Mouse (Mus musculus) intestine, embryonic 15.5 days (tissue): ENCODE measurements around the gene Olfr1250. TPM values are rescaled to one million over a fixed set of nuclear protein-coding genes. Genes with fewer than 3 reads are reported as not detected.
"Not testable (repeated sequence)": the region's sequence is repeated elsewhere in the genome, so short reads cannot be mapped to it uniquely, and the experiment has no call there.

Experiments used
- ATAC-seq: fragments of 200-750 bp; cut with Nextera tagmentation; 2 replicates; pipeline ENCODE4 v1.8.0; 2017; ENCODE audit warnings: moderate TSS enrichment, moderate library complexity
- H3K27ac ChIP-seq: fragments of 300-500 bp; sonication (generic); 2 replicates; pipeline ENCODE4 v1.5.1; 2015; ENCODE audit warnings: mild to moderate bottlenecking, inconsistent platforms
- H3K27me3 ChIP-seq: fragments of 300-500 bp; sonication (generic); replicated peaks from 2 replicates; pipeline ENCODE4 v1.6.1; 2015; ENCODE audit warnings: inconsistent platforms
- H3K36me3 ChIP-seq: fragments of 300-500 bp; sonication (generic); 2 replicates; pipeline ENCODE4 v1.6.1; 2015; ENCODE audit warnings: inconsistent platforms
- H3K4me1 ChIP-seq: fragments of 300-500 bp; sonication (generic); replicated peaks from 2 replicates; pipeline ENCODE4 v1.6.1; 2015; ENCODE audit warnings: inconsistent platforms
- H3K4me2 ChIP-seq: fragments of 300-500 bp; sonication (generic); replicated peaks from 2 replicates; pipeline ENCODE4 v1.6.1; 2015; ENCODE audit warnings: mild to moderate bottlenecking, inconsistent platforms
- H3K4me3 ChIP-seq: fragments of 300-500 bp; sonication (generic); replicated peaks from 2 replicates; pipeline ENCODE4 v1.5.1; 2015; ENCODE audit warnings: inconsistent platforms
- H3K9ac ChIP-seq: fragments of 300-500 bp; sonication (generic); 2 replicates; pipeline ENCODE4 v1.6.1; 2015; ENCODE audit warnings: inconsistent platforms
- H3K9me3 ChIP-seq: fragments of 300-500 bp; sonication (generic); 2 replicates; pipeline ENCODE4 v1.6.1; 2016; ENCODE audit warnings: inconsistent platforms
- WGBS: fragments of 180-500 bp; shearing (Covaris S2); methylation state at CpG from one replicate; pipeline ENCODE4 v1.1.7; 2015; 5-methylcytosine and 5-hydroxymethylcytosine counted together
- polyA plus RNA-seq: library from polyadenylated mRNA; unstranded; fragments of >200 nt; fragmentation: Nextera tagmentation; extraction: Ambion mirVana; gene quantifications from 2 replicates; pipeline ENCODE4 v1.2.1, GENCODE M21; 2015

The Olfr1250 gene
- not detected in 2 replicates for polyA plus RNA-seq

- Histone ChIP-seq H3K4me1 (no peaks in the 10 kb centered on the region), H3K4me3 (no peak within 1 kb of the TSS), H3K9ac (no peak within 1 kb of the TSS), H3K27me3 (no peaks in the 10 kb centered on the region), H3K27ac (no peak within 1 kb of the TSS), H3K4me2 (no peak within 1 kb of the TSS), H3K9me3 (no peaks in the 10 kb centered on the region), H3K36me3 (no peaks in the 10 kb centered on the region)
- no peak for ATAC-seq
These were observed at the start of gene Olfr1250 for GRCm38 (mm10) chr2:89661367-89661766. TSS of gene Olfr1250 (minus strand) at chr2:89661467.

- no peaks in the 10 kb centered on the region for H3K36me3 ChIP-seq
- WGBS, result 76% methylated on average over 6 of the region's 6 CpGs
- H3K27me3 ChIP-seq, result no peaks in the 10 kb centered on the region
- no peak overlapping the region for H3K4me3 ChIP-seq
- ATAC-seq, result no peak
- H3K9me3 ChIP-seq, result no peaks in the 10 kb centered on the region
- H3K27ac ChIP-seq, result no peak overlapping the region
- no peak overlapping the region for H3K9ac ChIP-seq
- H3K4me1 ChIP-seq, result no peaks in the 10 kb centered on the region
- no peak overlapping the region for H3K4me2 ChIP-seq
These were observed 30.7 kb upstream of the Olfr1250 start for GRCm38 (mm10) chr2:89691980-89692379.

- ATAC-seq, result no peak
- Histone ChIP-seq H3K9ac (no peak within 1 kb of the TSS), H3K36me3 (no peaks in the 10 kb centered on the region), H3K4me3 (no peak within 1 kb of the TSS), H3K27me3 (no peaks in the 10 kb centered on the region), H3K27ac (no peak within 1 kb of the TSS), H3K9me3 (no peaks in the 10 kb centered on the region), H3K4me1 (no peaks in the 10 kb centered on the region), H3K4me2 (no peak within 1 kb of the TSS)
These were observed 10.6 kb upstream of the Olfr1250 start, which contains the start of gene Olfr1251 for GRCm38 (mm10) chr2:89671836-89672235. TSS of gene Olfr1251 (minus strand) at chr2:89671936.

- ATAC-seq, result no peak
- 84% methylated on average over 2 of the region's 2 CpGs for WGBS
These were observed 26.4 kb downstream of the Olfr1250 start, which contains the start of gene Olfr1249 for GRCm38 (mm10) chr2:89634883-89635282. TSS of gene Olfr1249 (minus strand) at chr2:89634983.

GRCm38 (mm10) chr2:89618145-89618544 is 43.1 kb downstream of the Olfr1250 start, which contains the start of gene Olfr1248:
TSS of gene Olfr1248 (minus strand) at chr2:89618245.
- not testable (repeated sequence) for H3K27ac ChIP-seq, H3K4me1 ChIP-seq, H3K27me3 ChIP-seq, H3K4me3 ChIP-seq, H3K4me2 ChIP-seq, H3K36me3 ChIP-seq, H3K9me3 ChIP-seq, H3K9ac ChIP-seq, ATAC-seq
- WGBS, result 97% methylated on average over 1 of the region's 1 CpGs

More at GRCm38 (mm10) chr2:89634883-89635282, 26.4 kb downstream of the Olfr1250 start, which contains the start of gene Olfr1249:
- Histone ChIP-seq H3K9ac (no peak within 1 kb of the TSS), H3K4me2 (no peak within 1 kb of the TSS), H3K9me3 (no peaks in the 10 kb centered on the region), H3K36me3 (no peaks in the 10 kb centered on the region), H3K4me3 (no peak within 1 kb of the TSS), H3K4me1 (no peaks in the 10 kb centered on the region), H3K27ac (no peak within 1 kb of the TSS), H3K27me3 (no peaks in the 10 kb centered on the region)

GRCm38 (mm10) chr2:89614030-89614429 is 47.2 kb downstream of the Olfr1250 start, which contains the start of gene Olfr1247:
TSS of gene Olfr1247 (minus strand) at chr2:89614130.
- ATAC-seq, result no peak
- H3K4me1 ChIP-seq, result no peaks in the 10 kb centered on the region
- no peak within 1 kb of the TSS for H3K4me3 ChIP-seq
- no peak within 1 kb of the TSS for H3K4me2 ChIP-seq
- WGBS, result 90% methylated on average over 2 of the region's 2 CpGs
- H3K9ac ChIP-seq, result no peak within 1 kb of the TSS
- H3K27ac ChIP-seq, result no peak within 1 kb of the TSS
- H3K27me3 ChIP-seq, result no peaks in the 10 kb centered on the region
- no peaks in the 10 kb centered on the region for H3K36me3 ChIP-seq
- H3K9me3 ChIP-seq, result no peaks in the 10 kb centered on the region

Other genes with a start within 250 kb of the Olfr1250 start
- not detected in 2 replicates for gene Olfr1239, start 241.1 kb downstream of the Olfr1250 start, polyA plus RNA-seq
- not detected in 2 replicates for gene Olfr1240, start 218.5 kb downstream of the Olfr1250 start, polyA plus RNA-seq
- gene Olfr1241, start 174.3 kb downstream of the Olfr1250 start, polyA plus RNA-seq, result not detected in 2 replicates
- gene Olfr1242, start 163.1 kb downstream of the Olfr1250 start, polyA plus RNA-seq, result not detected in 2 replicates
- gene Olfr1243, start 130.0 kb downstream of the Olfr1250 start, polyA plus RNA-seq, result not detected in 2 replicates
- gene Olfr1245, start 83.0 kb downstream of the Olfr1250 start, polyA plus RNA-seq, result not detected in 2 replicates
- gene Olfr1246, start 68.3 kb downstream of the Olfr1250 start, polyA plus RNA-seq, result not detected in 2 replicates
- not detected in 2 replicates for gene Olfr1247, start 47.3 kb downstream of the Olfr1250 start, polyA plus RNA-seq
- gene Olfr1248, start 43.2 kb downstream of the Olfr1250 start, polyA plus RNA-seq, result not detected in 2 replicates
- gene Olfr1249, start 26.5 kb downstream of the Olfr1250 start, polyA plus RNA-seq, result not detected in 2 replicates
- gene Olfr1251, start 10.5 kb upstream of the Olfr1250 start, polyA plus RNA-seq, result not detected in 2 replicates
- not detected in 2 replicates for gene Olfr1252, start 63.5 kb upstream of the Olfr1250 start, polyA plus RNA-seq
- gene Olfr1253, start 95.6 kb upstream of the Olfr1250 start, polyA plus RNA-seq, result not detected in 2 replicates
- gene Olfr1254, start 132.2 kb upstream of the Olfr1250 start, polyA plus RNA-seq, result not detected in 2 replicates
- gene Olfr1255, start 150.6 kb upstream of the Olfr1250 start, polyA plus RNA-seq, result not detected in 2 replicates
- not detected in 2 replicates for gene Olfr1256, start 180.1 kb upstream of the Olfr1250 start, polyA plus RNA-seq
- not detected in 2 replicates for gene Olfr48, start 186.7 kb upstream of the Olfr1250 start, polyA plus RNA-seq
- 0.09 TPM in 1 of 2 replicates, not detected in the other for gene Olfr1257, start 217.0 kb upstream of the Olfr1250 start, polyA plus RNA-seq